Mouse (Mus musculus) intestine, embryonic 14.5 days (tissue): ENCODE measurements around the gene Zfp451. TPM values are rescaled to one million over a fixed set of nuclear protein-coding genes. Genes with fewer than 3 reads are reported as not detected.

Experiments used
- ATAC-seq: fragments of 200-750 bp; cut with Nextera tagmentation; replicated peaks from 2 replicates; pipeline ENCODE4 v1.8.0; 2017; ENCODE audit warnings: low read depth, moderate number of reproducible peaks, moderate TSS enrichment, moderate library complexity; ENCODE audit not compliant: low FRiP score, low TSS enrichment
- DNase-seq: peaks from one replicate; pipeline ENCODE4 v3.0.0-alpha.2; 2018; ENCODE audit warnings: low spot score
- H3K27ac ChIP-seq: fragments of 300-500 bp; sonication (generic); 2 replicates; pipeline ENCODE4 v1.5.1; 2014; ENCODE audit warnings: low read depth, mild to moderate bottlenecking, control low read depth
- H3K27me3 ChIP-seq: fragments of 300-500 bp; sonication (generic); replicated peaks from 2 replicates; pipeline ENCODE4 v1.6.1; 2014; ENCODE audit warnings: low read length, control low read depth; ENCODE audit not compliant: control insufficient read depth, insufficient read depth
- H3K36me3 ChIP-seq: fragments of 300-500 bp; sonication (generic); 2 replicates; pipeline ENCODE4 v1.6.1; 2014; ENCODE audit warnings: low read length, control low read depth; ENCODE audit not compliant: control insufficient read depth, insufficient read depth
- H3K4me1 ChIP-seq: fragments of 300-500 bp; sonication (generic); replicated peaks from 2 replicates; pipeline ENCODE4 v1.6.1; 2014; ENCODE audit warnings: low read length, control low read depth, mixed read lengths; ENCODE audit not compliant: control insufficient read depth, insufficient read depth
- H3K4me2 ChIP-seq: fragments of 300-500 bp; sonication (generic); 2 replicates; pipeline ENCODE4 v1.6.1; 2014; ENCODE audit warnings: low read length
- H3K4me3 ChIP-seq: fragments of 300-500 bp; sonication (generic); 2 replicates; pipeline ENCODE4 v1.5.1; 2014; ENCODE audit warnings: low read depth, low read length, control low read depth, mixed read lengths
- H3K9ac ChIP-seq: fragments of 300-500 bp; sonication (generic); 2 replicates; pipeline ENCODE4 v1.6.1; 2014; ENCODE audit warnings: mild to moderate bottlenecking, low read length
- H3K9me3 ChIP-seq: fragments of 300-500 bp; sonication (generic); 2 replicates; pipeline ENCODE4 v1.6.1; 2016; ENCODE audit warnings: low read length, control low read depth; ENCODE audit not compliant: control insufficient read depth
- WGBS: fragments of 180-500 bp; shearing (Covaris S2); extraction: QIAGEN DNeasy Blood & Tissue Kit; methylation state at CpG from one replicate; pipeline ENCODE4 v1.1.7; 2014; 5-methylcytosine and 5-hydroxymethylcytosine counted together
- polyA plus RNA-seq: library from polyadenylated mRNA; unstranded; fragments of >200 nt; fragmentation: Nextera tagmentation; extraction: Ambion mirVana; gene quantifications from 2 replicates; pipeline ENCODE4 v1.2.1, GENCODE M21; 2014

Zfp451 gene
- polyA plus RNA-seq, 1 experiment from 2014 or later = 26.4 TPM

- H3K4me2 ChIP-seq = peak overlapping the region; percentile 68
- peak overlapping the region; percentile 85 for H3K27ac ChIP-seq
- WGBS = 0% methylated on average over 41 of the region's 41 CpGs
Observed at GRCm38 (mm10) chr1:33720231-33720630, 94.2 kb downstream of the Zfp451 start.

GRCm38 (mm10) chr1:33719733-33720225 is 94.6 kb downstream of the Zfp451 start, which contains the start of gene Rab23:
Gene Rab23 (plus strand): TSS chr1:33719887.
- H3K9me3 ChIP-seq = no peaks in the 10 kb centered on the region
- peak; percentile 91 for DNase-seq
- peaks cover 7% of the 10 kb centered on the region for H3K4me1 ChIP-seq
- under 1% methylated on average over 54 of the region's 54 CpGs for WGBS
- ATAC-seq = peak; percentile 95
- peaks cover 26% of the 10 kb centered on the region for H3K36me3 ChIP-seq
- H3K4me3 ChIP-seq = peak within 1 kb of the TSS; percentile 68
- peak within 1 kb of the TSS; percentile 85 for H3K27ac ChIP-seq
- no peaks in the 10 kb centered on the region for H3K27me3 ChIP-seq
- H3K9ac ChIP-seq = peak within 1 kb of the TSS; percentile 87
- peak within 1 kb of the TSS; percentile 68 for H3K4me2 ChIP-seq

More at GRCm38 (mm10) chr1:33720231-33720630, 94.2 kb downstream of the Zfp451 start:
- peak; percentile 63 for ATAC-seq
- Histone ChIP-seq H3K9me3 (no peaks in the 10 kb centered on the region), H3K4me1 (peaks cover 7% of the 10 kb centered on the region), H3K4me3 (peak overlapping the region; percentile 68), H3K27me3 (no peaks in the 10 kb centered on the region), H3K9ac (peak overlapping the region; percentile 87), H3K36me3 (peaks cover 30% of the 10 kb centered on the region)
- no peak for DNase-seq

GRCm38 (mm10) chr1:33717636-33718035 is 96.8 kb downstream of the Zfp451 start:
- peaks cover 9% of the 10 kb centered on the region; the same call in 1 of the 2 replicates for H3K36me3 ChIP-seq
- DNase-seq (no peak), ATAC-seq (no peak)
- no peak overlapping the region for H3K4me3 ChIP-seq
- no peak overlapping the region for H3K9ac ChIP-seq
- 86% methylated on average over 1 of the region's 1 CpGs for WGBS
- H3K4me2 ChIP-seq = no peak overlapping the region
- H3K27ac ChIP-seq = no peak overlapping the region
- H3K9me3 ChIP-seq = no peaks in the 10 kb centered on the region
- H3K27me3 ChIP-seq = no peaks in the 10 kb centered on the region
- peaks cover 7% of the 10 kb centered on the region for H3K4me1 ChIP-seq

GRCm38 (mm10) chr1:33714796-33715195 is 99.6 kb downstream of the Zfp451 start:
- 5% methylated on average over 10 of the region's 10 CpGs for WGBS
- no peaks in the 10 kb centered on the region for H3K27me3 ChIP-seq
- DNase-seq (no peak), ATAC-seq (no peak)
- H3K27ac ChIP-seq = no peak overlapping the region
- no peak overlapping the region for H3K4me2 ChIP-seq
- H3K4me3 ChIP-seq = no peak overlapping the region
- no peaks in the 10 kb centered on the region for H3K9me3 ChIP-seq
- H3K9ac ChIP-seq = no peak overlapping the region
- H3K36me3 ChIP-seq = no peaks in the 10 kb centered on the region
- H3K4me1 ChIP-seq = no peaks in the 10 kb centered on the region

GRCm38 (mm10) chr1:33712026-33712425 is 102.4 kb downstream of the Zfp451 start:
- WGBS = 74% methylated on average over 5 of the region's 5 CpGs
- ATAC-seq (no peak), DNase-seq (no peak)
- H3K36me3 ChIP-seq = no peaks in the 10 kb centered on the region
- no peak overlapping the region for H3K27ac ChIP-seq
- H3K4me1 ChIP-seq = no peaks in the 10 kb centered on the region
- no peaks in the 10 kb centered on the region for H3K9me3 ChIP-seq
- H3K4me2 ChIP-seq = no peak overlapping the region
- no peak overlapping the region for H3K4me3 ChIP-seq
- H3K27me3 ChIP-seq = no peaks in the 10 kb centered on the region
- H3K9ac ChIP-seq = no peak overlapping the region

Other genes with a start within 250 kb of the Zfp451 start
- 35.2 and 42.2 TPM in 2 replicates for gene Prim2, start 144.8 kb downstream of the Zfp451 start, polyA plus RNA-seq
- gene Rab23, start 94.7 kb downstream of the Zfp451 start, polyA plus RNA-seq = 21.7 and 23.2 TPM in 2 replicates
- 71.9 and 73.1 TPM in 2 replicates for gene Bag2, start 56.8 kb downstream of the Zfp451 start, polyA plus RNA-seq
- 0.61 and 0.81 TPM in 2 replicates for gene Bend6, start 93.2 kb upstream of the Zfp451 start, polyA plus RNA-seq
- 27.7 and 30.1 TPM in 2 replicates for gene Dst, start 93.6 kb upstream of the Zfp451 start, polyA plus RNA-seq